Mouse (Mus musculus) kidney, adult 11 months (tissue): Measurements from ENCODE around the gene Lamp1.

Experiments
- DNase-seq: peaks from one replicate; pipeline ENCODE4 v3.0.0; 2022

Lamp1 gene

DNA sequence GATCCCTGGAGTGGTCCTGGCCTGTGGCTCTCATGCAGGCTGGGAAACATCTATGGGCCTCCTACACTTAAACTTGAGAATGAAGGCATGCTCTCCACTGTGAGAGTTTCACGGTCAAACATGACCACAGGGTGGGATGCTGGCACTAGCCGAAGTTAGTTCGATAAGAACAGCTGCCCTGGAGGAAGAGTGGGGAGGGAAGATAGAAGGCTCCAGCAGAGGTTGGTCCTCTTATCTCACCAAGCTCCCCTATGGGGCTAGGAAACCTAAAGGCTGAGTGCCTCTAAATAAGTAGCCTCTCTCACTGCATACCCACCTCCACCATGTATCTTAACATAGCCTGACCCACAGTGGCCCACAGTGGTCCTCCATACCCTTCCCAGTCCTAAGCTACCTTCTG is 43.8 kb downstream of the Lamp1 start:
- DNase-seq, result no peak

DNA sequence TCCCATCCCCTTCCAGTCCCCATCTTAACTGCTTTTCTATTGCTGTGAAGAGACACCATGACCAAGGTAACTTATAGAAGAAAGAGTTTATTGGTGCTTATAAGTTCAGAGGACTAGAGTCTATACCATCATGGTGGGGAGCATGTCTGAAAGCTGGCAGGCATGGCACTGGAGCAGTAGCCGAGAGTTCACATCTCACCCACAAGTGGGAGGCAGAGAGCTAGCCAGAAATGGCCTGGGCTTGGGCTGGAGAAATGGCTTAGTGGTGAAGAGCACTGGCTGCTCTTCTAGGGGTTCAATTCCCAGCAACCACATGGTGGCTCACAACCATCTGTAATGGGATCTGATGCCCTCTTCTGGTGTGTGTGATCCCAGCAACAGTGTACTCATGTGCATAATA is 44.5 kb downstream of the Lamp1 start:
- no peak for DNase-seq

DNA sequence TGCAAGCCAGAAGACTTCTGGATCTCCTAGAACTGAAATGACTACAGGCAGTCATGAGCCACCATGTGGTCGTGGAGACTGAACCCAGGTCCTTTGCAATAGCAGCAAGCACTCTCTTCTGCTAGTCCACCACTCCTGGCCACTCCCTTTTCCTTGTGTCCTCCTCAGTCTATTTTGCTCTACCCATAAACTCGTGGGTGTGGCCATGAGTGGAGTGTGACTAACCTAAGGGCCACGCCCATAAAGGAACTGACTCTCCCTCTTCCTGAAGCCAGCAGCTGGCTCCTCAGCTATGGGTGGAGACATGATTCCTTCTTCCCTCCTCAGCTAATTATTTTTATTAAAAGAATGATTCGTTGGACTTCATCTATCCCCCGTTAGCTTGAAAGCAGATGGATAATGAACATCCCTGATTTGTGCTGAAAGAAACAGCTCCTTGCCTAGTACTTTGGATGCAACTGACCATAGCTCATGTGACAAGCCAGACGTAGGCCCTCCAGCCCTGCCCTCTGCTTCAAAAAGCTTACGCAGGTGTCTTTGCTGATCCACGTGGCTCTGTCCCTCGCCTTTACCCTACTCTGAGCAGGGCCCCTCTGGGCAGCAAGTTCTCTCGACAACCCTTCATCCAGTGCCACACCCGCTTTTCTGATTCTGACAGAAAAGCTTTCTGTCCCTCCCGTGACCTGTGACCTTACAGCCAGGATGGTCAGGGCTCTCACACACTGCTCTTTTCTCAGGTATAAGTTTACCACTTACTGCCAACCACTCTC is 45.6 kb downstream of the Lamp1 start:
- peak; percentile 46 for DNase-seq

DNA sequence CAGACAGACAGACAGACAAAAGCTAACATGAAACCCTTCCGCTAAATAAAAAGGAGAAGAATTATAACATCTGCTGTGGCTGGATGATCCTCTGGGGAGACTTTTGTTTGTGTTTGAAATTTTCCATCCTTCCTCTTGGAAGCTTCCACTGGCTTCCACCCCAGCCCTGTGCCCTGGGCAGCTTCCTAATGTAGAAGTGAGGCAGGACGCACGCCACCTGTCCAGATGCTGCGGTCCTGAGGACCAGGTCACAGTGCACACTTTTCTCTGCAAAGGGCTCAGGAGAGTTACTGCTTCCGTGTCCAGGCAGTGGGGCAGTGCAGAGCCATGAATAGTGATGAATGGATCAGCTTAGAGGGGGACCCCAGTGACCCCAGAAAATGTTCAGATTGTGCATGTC is 46.4 kb downstream of the Lamp1 start:
- no peak for DNase-seq

DNA sequence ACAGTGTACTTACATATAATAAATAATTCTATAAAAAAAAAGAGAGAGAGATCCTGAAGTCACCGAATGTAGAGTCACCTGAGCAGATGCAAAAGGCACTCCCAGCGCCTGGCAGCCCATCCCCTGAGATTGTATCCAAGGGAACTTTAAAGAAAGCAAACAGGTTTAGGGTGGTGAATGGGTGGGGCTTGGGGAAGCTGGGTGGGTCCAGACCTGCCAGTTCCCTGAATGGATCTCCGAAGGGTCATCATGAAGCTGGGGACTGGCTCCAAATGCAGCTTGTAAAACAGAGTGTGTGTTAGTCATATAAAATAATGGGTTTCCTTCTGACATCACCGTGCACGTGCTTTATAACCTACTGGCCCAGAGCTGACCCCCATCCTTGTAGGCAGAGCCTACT is 47.3 kb downstream of the Lamp1 start:
- DNase-seq, result no peak

DNA sequence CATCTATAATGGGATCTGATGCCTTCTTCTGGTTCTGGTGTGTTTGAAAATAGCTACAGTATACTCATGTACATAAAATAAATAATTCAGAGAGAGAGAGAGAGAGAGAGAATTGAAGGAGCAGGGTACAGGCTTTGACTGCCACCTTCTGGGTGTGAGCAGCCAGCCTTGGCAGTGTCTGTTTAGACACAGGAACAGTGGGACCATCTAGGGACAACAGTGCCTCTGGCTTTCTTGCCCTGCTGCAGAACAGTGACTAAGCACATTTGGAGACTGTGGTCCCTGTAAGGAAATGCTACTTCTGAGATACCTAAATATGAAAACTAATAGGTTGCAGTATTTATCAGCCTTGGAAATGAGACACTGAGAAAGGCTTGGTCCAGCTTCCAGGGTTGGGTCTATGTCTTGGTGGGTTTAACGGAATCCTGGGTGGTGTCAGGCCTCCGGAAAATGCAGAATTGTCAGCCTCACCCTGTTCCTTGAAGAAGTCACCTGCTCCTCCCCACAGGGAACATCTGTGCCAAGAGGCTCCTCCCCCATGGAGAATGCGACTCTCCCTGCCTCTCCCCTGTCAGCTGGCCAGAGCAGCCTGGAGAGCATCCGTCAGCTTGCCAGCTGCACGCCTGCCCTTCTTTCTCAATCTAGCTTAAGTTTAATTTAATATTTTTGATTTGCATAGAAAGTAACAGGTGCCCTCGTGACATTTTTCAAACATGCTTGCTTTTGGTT is 49.8 kb downstream of the Lamp1 start:
- DNase-seq, result peak; percentile 28

DNA sequence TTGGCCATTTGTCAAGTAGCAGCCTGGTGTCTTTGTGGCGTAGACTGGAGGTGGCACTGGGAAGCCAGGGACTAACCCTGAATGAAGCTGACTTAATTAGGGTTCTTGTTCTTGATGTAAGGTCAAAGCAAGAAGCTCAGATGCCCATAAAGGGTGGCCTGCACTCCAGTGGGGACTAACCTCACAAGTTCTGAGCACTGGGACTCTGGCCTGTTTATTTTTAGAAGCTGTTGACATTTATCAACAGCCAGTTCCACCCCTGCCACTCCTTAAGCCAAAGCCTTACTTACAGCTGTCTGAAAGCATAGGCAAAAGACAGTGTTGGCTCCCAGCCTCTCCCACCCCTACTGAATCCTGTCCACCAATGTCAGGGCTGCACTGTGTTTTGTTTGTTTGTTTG is 50.8 kb downstream of the Lamp1 start:
- no peak for DNase-seq

DNA sequence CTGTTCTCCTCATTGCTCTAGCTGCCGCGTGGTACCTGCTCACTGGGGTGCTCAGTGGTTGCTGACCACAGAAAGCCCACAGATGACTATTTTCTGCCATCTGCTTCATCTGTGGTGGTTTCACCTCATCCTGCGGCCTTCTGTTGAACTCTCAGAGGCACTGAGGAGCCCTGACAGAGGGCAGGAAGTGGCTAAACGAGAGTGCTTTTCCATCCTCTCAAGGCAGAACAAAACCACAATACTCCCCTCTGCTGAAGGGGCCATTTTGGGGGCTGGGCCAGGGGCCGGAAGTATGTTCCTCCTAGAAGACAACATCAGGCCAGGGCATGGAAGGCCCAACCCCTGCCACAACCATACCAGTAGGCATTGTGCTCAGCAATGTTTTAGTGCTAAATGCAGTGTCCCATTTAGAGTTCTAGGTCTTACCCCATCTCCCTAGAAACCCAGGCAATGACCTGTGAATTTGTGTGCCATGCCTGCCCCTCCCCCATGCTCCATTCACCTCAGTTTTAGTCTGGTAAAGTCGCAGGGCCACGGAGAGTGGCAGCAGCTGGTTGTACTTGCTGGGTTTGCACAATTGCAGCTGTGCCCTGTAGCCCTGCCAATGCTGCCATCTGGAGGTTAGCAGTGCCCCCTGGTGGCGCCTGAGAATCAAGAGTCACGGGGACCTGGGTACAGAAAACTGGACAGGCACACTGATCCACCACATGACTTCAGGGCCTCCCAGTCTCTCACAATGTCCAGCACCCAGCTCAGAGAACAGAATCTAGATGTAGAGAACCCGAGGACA is 54.7 kb downstream of the Lamp1 start:
- DNase-seq, result peak; percentile 86

DNA sequence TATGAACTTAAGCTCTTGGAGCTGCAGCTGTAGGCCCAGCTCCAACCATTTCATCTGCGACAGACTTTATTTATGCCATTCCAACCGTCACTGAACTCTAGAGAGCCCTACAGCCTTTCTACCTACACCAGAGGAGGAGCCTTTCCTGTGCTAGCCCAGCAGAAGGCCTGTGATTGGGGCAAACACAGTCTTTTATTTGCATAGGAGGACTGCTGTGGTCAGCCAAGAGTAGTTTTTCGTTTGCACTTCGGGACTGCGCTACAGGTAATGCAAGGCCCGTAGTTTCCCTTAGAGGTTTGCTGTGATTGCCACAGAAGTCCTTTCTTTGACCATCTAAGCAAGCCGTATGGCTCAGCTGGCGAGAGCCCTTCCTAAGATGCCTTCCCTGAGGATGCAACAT is 57.4 kb downstream of the Lamp1 start:
- no peak for DNase-seq

DNA sequence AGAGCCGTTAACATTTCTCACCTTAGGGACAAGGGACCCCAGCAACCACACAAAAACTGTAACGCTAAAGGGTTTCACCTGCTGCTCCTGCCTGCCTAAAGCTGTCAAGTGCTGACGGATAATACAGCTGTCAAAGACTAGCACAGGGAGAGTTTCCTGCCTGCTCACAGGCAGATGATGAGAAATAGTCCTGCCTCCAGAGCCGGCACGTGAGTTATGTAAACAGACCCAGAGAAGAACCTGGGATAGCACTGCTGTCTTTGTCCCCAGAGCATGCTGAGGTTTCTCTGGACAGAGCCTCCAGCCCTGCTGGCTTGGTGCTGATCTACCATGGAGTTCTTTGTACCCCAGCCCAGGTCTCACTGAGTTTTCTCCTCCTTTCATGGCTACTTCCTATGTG is 58.1 kb downstream of the Lamp1 start:
- DNase-seq, result no peak

DNA sequence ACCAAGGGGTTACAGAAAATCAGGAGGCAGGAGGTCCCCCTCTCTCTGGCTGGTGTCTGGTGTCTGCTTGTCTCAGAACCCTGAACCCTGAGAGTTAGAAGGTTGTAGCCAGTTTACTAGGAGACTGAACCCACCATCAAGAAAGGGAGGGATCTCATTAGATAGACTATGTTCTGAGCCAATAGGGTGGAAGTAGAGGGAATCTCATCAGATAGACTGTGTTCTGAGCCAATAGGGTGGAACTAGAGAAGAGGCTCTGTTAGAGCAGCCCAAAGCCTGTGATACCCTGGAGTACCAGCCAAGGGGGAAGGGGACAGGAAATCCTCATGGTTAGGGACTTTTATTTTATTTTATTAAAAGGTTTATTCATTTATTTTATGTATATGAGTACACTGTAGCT is 59.0 kb downstream of the Lamp1 start:
- no peak for DNase-seq

DNA sequence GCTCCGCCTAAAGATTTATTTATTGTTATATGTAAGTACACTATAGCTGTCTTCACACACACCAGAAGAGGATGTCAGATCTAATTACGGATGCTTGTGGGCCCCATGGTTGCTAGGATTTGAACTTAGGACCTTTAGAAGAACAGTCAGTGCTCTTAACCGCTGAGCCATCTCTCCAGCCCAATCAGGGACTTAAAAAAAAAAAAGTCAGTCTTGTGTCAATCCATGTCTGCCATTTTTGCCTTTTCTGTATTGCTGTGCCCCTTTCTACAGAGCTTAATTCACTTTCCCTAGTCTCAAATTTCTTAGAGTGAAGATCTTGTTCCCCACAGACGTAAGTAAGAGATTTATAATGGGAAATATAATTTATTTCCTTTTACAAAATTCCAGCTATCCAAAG is 59.5 kb downstream of the Lamp1 start:
- no peak for DNase-seq

DNA sequence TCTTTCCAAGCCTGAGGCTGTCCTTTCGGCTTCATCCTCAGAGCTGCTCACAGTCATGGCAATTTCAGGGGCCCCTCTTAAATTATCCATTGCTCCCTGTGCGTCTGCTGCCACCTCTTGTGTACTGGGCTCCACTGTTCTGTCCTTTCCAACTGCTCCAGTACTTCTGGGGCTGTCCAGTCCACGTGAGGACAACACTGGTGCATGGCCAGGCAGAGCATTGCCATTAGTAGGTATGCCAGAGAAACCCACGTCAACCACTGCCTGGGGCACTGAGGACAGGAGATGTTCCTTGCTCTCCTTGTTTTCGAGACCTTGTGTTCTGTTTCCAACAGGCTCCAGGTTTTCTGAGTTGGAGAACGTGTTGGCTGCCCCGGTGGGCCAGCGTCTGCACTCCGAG is 65.5 kb downstream of the Lamp1 start:
- no peak for DNase-seq
